Mouse (Mus musculus) C2C12 (cell line): ENCODE data around the gene Plekha8.

Experiments used
- CTCF ChIP-seq: IDR thresholded peaks from one replicate; pipeline ENCODE4 v1.5.1; 2011; ENCODE audit not compliant: control insufficient read depth, insufficient read depth, insufficient read length
- FOSL1 ChIP-seq: IDR thresholded peaks from one replicate; pipeline ENCODE4 v1.8.0; 2011; ENCODE audit warnings: mild to moderate bottlenecking, low read length; ENCODE audit not compliant: poor library complexity, insufficient read depth, severe bottlenecking
- MAX ChIP-seq: IDR thresholded peaks from one replicate; pipeline ENCODE4 v1.6.1; 2011; ENCODE audit warnings: mild to moderate bottlenecking, control low read depth
- MYOD1 ChIP-seq: IDR thresholded peaks from one replicate; pipeline ENCODE4 v1.6.1; 2011; ENCODE audit warnings: low read depth; ENCODE audit not compliant: control insufficient read depth, insufficient read length
- USF1 ChIP-seq: IDR thresholded peaks from one replicate; pipeline ENCODE4 v1.6.1; 2011; ENCODE audit warnings: low read depth, mild to moderate bottlenecking, control low read depth, moderate library complexity

DNA sequence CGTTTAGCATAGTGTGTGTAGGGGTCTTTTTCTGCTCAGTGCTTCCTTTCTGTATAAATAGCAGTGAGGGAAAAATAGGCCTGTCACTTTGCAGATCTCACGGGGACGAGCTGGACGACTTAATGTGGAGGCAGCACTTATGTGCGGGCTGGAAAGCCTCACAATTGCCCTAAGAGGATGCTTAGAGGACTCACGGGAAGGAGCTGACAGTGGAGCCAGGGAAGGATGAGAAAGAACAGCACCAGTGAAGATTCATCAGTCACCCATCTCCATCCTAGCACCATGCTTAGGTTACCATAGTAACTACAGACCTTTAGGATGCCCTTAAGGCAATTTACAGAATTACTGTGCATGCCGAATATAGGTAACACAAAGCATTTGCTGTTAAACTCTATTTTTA is 25.1 kb upstream of the Plekha8 start:
- TF ChIP-seq CTCF (no peak), USF1 (no peak), FOSL1 (no peak), MAX (no peak), MYOD1 (no peak)
